Mouse (Mus musculus): ENCODE data around the gene Gm8298.

DNA sequence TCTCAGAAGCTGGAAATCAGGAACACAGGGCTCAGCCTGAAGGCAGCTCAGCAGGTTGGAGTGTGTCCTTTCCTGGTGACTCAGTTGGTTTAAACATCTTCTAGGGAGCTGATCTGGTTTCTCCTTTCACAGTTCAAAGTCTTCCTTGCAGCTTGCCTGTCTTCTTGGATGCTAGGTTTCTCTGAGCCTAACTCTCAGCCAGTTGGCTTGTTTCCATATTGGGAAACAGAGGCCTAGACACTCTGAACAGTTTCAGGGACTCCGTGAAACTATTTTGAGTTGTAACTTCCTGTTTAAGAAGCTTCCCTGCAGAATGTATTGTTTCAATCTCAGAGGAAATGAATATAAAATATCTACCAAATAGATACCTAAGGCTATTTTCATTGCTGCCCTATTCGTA is 32.4 kb downstream of the Gm8298 start:
- no peak for TF ChIP-seq EP300 (IDR thresholded peaks at IDR 0.05; ENCODE audit: low read depth)
- no peak for TF ChIP-seq CTCF (IDR thresholded peaks at IDR 0.05; ENCODE audit: low read depth)
